Mouse (Mus musculus): ENCODE results near the gene Rngtt. TPM values are rescaled to one million over a fixed set of nuclear protein-coding genes. Genes with fewer than 3 reads are reported as not detected.

Gene Rngtt
- 10.3 and 10.6 TPM in 2 replicates for polyA plus RNA-seq (2012; rRNA removed)

- no peak for TF ChIP-seq CTCF (IDR thresholded peaks at IDR 0.05; ENCODE audit: extremely low read depth, insufficient read depth, low read length)
- peak; percentile 45; the same call in 1 of the 2 replicates for TF ChIP-seq POLR2A (IDR thresholded peaks at IDR 0.05; ENCODE audit: extremely low read depth, insufficient read depth, low read length)
- H3K27ac ChIP-seq (ENCODE audit: insufficient read depth, low read length): no peak within 1 kb of the TSS
These were observed at the start of gene Rngtt for GRCm38 (mm10) chr4:33309764-33310757. Gene Rngtt (plus strand): TSS chr4:33310311.

GRCm38 (mm10) chr4:33260311-33260710 is 49.8 kb upstream of the Rngtt start:
- no peak for TF ChIP-seq CTCF (IDR thresholded peaks at IDR 0.05; ENCODE audit: extremely low read depth, insufficient read depth, low read length)
- TF ChIP-seq POLR2A (IDR thresholded peaks at IDR 0.05; ENCODE audit: extremely low read depth, insufficient read depth, low read length): no peak
- no peak overlapping the region for H3K27ac ChIP-seq (ENCODE audit: insufficient read depth, low read length)
- no peak overlapping the region for H3K4me3 ChIP-seq (ENCODE audit: insufficient read depth, low read length)
- peaks cover 2% of the 10 kb centered on the region; the same call in 1 of the 2 replicates for H3K4me1 ChIP-seq (ENCODE audit: control insufficient read depth, insufficient read depth, low read length)

More at GRCm38 (mm10) chr4:33309764-33310757, at the start of gene Rngtt:
- H3K4me3 ChIP-seq (ENCODE audit: insufficient read depth, low read length): peak within 1 kb of the TSS; percentile 89
- H3K4me1 ChIP-seq (ENCODE audit: control insufficient read depth, insufficient read depth, low read length): no peaks in the 10 kb centered on the region

GRCm38 (mm10) chr4:33261311-33261753 is 48.8 kb upstream of the Rngtt start:
- Histone ChIP-seq H3K27ac (ENCODE audit: insufficient read depth, low read length) (no peak overlapping the region), H3K4me1 (ENCODE audit: control insufficient read depth, insufficient read depth, low read length) (peaks cover 2% of the 10 kb centered on the region; the same call in 1 of the 2 replicates), H3K4me3 (ENCODE audit: insufficient read depth, low read length) (no peak overlapping the region)
- TF ChIP-seq POLR2A (IDR thresholded peaks at IDR 0.05; ENCODE audit: extremely low read depth, insufficient read depth, low read length): no peak
- TF ChIP-seq CTCF (IDR thresholded peaks at IDR 0.05; ENCODE audit: extremely low read depth, insufficient read depth, low read length): no peak

GRCm38 (mm10) chr4:33262897-33263296 is 47.2 kb upstream of the Rngtt start:
- TF ChIP-seq POLR2A (IDR thresholded peaks at IDR 0.05; ENCODE audit: extremely low read depth, insufficient read depth, low read length) (no peak), CTCF (IDR thresholded peaks at IDR 0.05; ENCODE audit: extremely low read depth, insufficient read depth, low read length) (no peak)
- Histone ChIP-seq H3K4me1 (ENCODE audit: control insufficient read depth, insufficient read depth, low read length) (peaks cover 2% of the 10 kb centered on the region; the same call in 1 of the 2 replicates), H3K4me3 (ENCODE audit: insufficient read depth, low read length) (no peak overlapping the region), H3K27ac (ENCODE audit: insufficient read depth, low read length) (no peak overlapping the region)

- peaks cover 2% of the 10 kb centered on the region; the same call in 1 of the 2 replicates for H3K4me1 ChIP-seq (ENCODE audit: control insufficient read depth, insufficient read depth, low read length)
- H3K4me3 ChIP-seq (ENCODE audit: insufficient read depth, low read length): no peak overlapping the region
- TF ChIP-seq CTCF (IDR thresholded peaks at IDR 0.05; ENCODE audit: extremely low read depth, insufficient read depth, low read length) (no peak), POLR2A (IDR thresholded peaks at IDR 0.05; ENCODE audit: extremely low read depth, insufficient read depth, low read length) (no peak)
- H3K27ac ChIP-seq (ENCODE audit: insufficient read depth, low read length): no peak overlapping the region
These were observed 45.0 kb upstream of the Rngtt start for GRCm38 (mm10) chr4:33264979-33265726.

- H3K27ac ChIP-seq (ENCODE audit: insufficient read depth, low read length): no peak overlapping the region
- no peak overlapping the region for H3K4me3 ChIP-seq (ENCODE audit: insufficient read depth, low read length)
- TF ChIP-seq CTCF (IDR thresholded peaks at IDR 0.05; ENCODE audit: extremely low read depth, insufficient read depth, low read length): no peak
- no peak for TF ChIP-seq POLR2A (IDR thresholded peaks at IDR 0.05; ENCODE audit: extremely low read depth, insufficient read depth, low read length)
- no peaks in the 10 kb centered on the region for H3K4me1 ChIP-seq (ENCODE audit: control insufficient read depth, insufficient read depth, low read length)
These were observed 39.5 kb upstream of the Rngtt start for GRCm38 (mm10) chr4:33270386-33271314.

GRCm38 (mm10) chr4:33273437-33273836 is 36.7 kb upstream of the Rngtt start:
- no peak overlapping the region for H3K27ac ChIP-seq (ENCODE audit: insufficient read depth, low read length)
- H3K4me3 ChIP-seq (ENCODE audit: insufficient read depth, low read length): no peak overlapping the region
- TF ChIP-seq POLR2A (IDR thresholded peaks at IDR 0.05; ENCODE audit: extremely low read depth, insufficient read depth, low read length): no peak
- TF ChIP-seq CTCF (IDR thresholded peaks at IDR 0.05; ENCODE audit: extremely low read depth, insufficient read depth, low read length): no peak
- no peaks in the 10 kb centered on the region for H3K4me1 ChIP-seq (ENCODE audit: control insufficient read depth, insufficient read depth, low read length)

GRCm38 (mm10) chr4:33281891-33282685 is 28.0 kb upstream of the Rngtt start:
- TF ChIP-seq CTCF (IDR thresholded peaks at IDR 0.05; ENCODE audit: extremely low read depth, insufficient read depth, low read length): no peak
- H3K4me1 ChIP-seq (ENCODE audit: control insufficient read depth, insufficient read depth, low read length): no peaks in the 10 kb centered on the region
- H3K27ac ChIP-seq (ENCODE audit: insufficient read depth, low read length): no peak overlapping the region
- no peak overlapping the region for H3K4me3 ChIP-seq (ENCODE audit: insufficient read depth, low read length)

Measured in cortical plate, adult 2 months (tissue).